Mouse (Mus musculus): ENCODE results near the gene Crim1. TPM values are rescaled to one million over a fixed set of nuclear protein-coding genes. Genes with fewer than 3 reads are reported as not detected.

The Crim1 gene
- polyA plus RNA-seq (2014; fragmentation: Nextera tagmentation; extraction: Ambion mirVana) = 3.5 and 4.9 TPM in 2 replicates

DNA sequence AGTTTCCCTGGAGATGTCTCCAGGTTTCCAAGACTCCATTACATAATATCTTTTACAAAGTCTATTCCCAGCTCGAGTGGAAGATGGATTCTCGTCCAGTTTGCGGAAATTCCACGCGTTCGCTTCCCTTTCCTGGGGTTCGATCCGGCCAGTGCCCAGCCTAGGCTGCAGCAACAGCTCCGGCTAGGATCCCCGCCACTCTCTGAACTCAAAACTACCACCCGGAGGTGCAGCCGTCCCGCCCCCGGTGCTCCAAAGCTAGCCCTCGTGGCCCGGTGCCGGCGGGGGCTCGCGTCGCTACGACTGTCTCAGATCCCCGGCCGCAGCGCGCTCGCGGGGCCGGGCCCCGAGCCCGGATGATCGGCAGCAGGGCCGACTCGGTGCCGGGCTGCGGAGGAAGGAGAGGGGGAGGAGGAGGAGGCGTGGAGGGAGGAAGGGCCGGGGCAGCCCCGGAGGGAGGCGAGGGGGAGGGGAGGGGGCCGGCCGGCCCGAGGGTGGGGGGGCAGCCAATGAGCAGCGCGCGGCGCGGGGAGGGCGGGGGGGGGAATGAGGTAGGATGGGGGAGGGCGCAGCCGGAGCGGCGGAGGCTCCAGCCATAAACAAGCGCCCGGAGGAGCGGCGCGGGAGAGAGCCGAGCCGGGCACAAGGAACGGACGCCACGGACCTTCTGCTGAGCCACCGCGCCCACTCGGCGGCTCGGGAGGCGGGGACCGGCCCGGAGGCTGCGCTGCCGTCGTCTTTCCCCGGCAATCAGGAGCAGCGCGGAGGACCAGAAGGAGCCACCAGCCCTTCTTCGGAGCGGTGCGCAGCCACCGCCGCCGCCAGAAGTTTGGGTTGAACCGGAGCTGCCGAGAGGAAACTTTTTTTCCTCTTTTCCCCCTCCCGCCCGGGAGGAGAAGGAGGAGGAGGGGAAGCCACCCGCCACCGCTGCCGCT, at the start of gene Crim1:
Gene Crim1 (plus strand): TSS at position 623 of the 935 bp plus-strand sequence.
- H3K27ac ChIP-seq (replicated peaks; ENCODE audit: low read depth, low read length) = peak within 1 kb of the TSS; percentile 89
- H3K9me3 ChIP-seq (ENCODE audit: control insufficient read depth, low read length) = no peaks in the 10 kb centered on the region
- under 1% methylated on average over 49 of the region's 90 CpGs for WGBS
- ATAC-seq (ENCODE audit: insufficient number of reproducible peaks, low FRiP score, low TSS enrichment, low read depth) (peak; percentile 79), DNase-seq (ENCODE audit: low spot score) (peak; percentile 79)
- peak within 1 kb of the TSS; percentile 64 for H3K4me3 ChIP-seq (ENCODE audit: low read depth, low read length)
- H3K27me3 ChIP-seq (ENCODE audit: control insufficient read depth, insufficient read depth, low read length) = 0 out of 2 replicates have a peak, but pooled peaks cover 3% of the 10 kb centered on the region
- peaks cover 5% of the 10 kb centered on the region; the same call in 1 of the 2 replicates for H3K4me1 ChIP-seq (ENCODE audit: control insufficient read depth, insufficient read depth, low read length)
- H3K36me3 ChIP-seq (ENCODE audit: control insufficient read depth, insufficient read depth, low read length) = no peaks in the 10 kb centered on the region
- H3K9ac ChIP-seq (ENCODE audit: low read length) = peak within 1 kb of the TSS; percentile 90
- peak within 1 kb of the TSS; percentile 98 for H3K4me2 ChIP-seq (ENCODE audit: low read depth, severe bottlenecking)

GRCm38 (mm10) chr17:78151479-78152282, 48.4 kb upstream of the Crim1 start:
- Histone ChIP-seq H3K27ac (replicated peaks; ENCODE audit: low read depth, low read length) (no peak overlapping the region), H3K9me3 (ENCODE audit: control insufficient read depth, low read length) (no peaks in the 10 kb centered on the region), H3K4me1 (ENCODE audit: control insufficient read depth, insufficient read depth, low read length) (no peaks in the 10 kb centered on the region), H3K4me2 (ENCODE audit: low read depth, severe bottlenecking) (no peak overlapping the region), H3K9ac (ENCODE audit: low read length) (no peak overlapping the region), H3K4me3 (ENCODE audit: low read depth, low read length) (no peak overlapping the region), H3K36me3 (ENCODE audit: control insufficient read depth, insufficient read depth, low read length) (no peaks in the 10 kb centered on the region), H3K27me3 (ENCODE audit: control insufficient read depth, insufficient read depth, low read length) (no peaks in the 10 kb centered on the region)
- no peak for ATAC-seq (ENCODE audit: insufficient number of reproducible peaks, low FRiP score, low TSS enrichment, low read depth)
- WGBS = 89% methylated on average over 13 of the region's 13 CpGs
- no peak for DNase-seq (ENCODE audit: low spot score)

DNA sequence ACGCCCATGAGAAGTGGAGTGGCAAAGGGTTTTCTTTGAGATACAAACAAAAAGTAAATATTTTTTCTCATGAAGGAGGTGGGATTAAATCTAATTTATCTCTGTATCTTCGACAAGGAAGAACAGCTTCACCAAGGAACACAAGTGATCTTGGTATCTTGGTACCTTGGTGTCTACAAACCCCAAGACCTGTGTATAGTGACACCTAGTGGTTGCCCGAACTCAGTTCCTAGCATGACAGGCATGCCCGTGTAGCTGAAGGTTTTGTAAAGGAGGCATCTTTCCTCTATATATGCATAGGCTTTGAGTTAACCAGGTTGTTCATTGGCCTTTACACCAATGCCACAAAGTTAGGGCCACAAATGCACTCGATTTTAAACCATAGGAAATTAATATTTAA, 36.8 kb upstream of the Crim1 start:
- WGBS = 29% methylated on average over 5 of the region's 5 CpGs
- H3K36me3 ChIP-seq (ENCODE audit: control insufficient read depth, insufficient read depth, low read length) = no peaks in the 10 kb centered on the region
- H3K9me3 ChIP-seq (ENCODE audit: control insufficient read depth, low read length) = no peaks in the 10 kb centered on the region
- DNase-seq (ENCODE audit: low spot score) (peak; percentile 55), ATAC-seq (ENCODE audit: insufficient number of reproducible peaks, low FRiP score, low TSS enrichment, low read depth) (no peak)
- H3K4me2 ChIP-seq (ENCODE audit: low read depth, severe bottlenecking) = no peak overlapping the region
- no peak overlapping the region for H3K4me3 ChIP-seq (ENCODE audit: low read depth, low read length)
- H3K9ac ChIP-seq (ENCODE audit: low read length) = no peak overlapping the region
- H3K4me1 ChIP-seq (ENCODE audit: control insufficient read depth, insufficient read depth, low read length) = no peaks in the 10 kb centered on the region
- no peak overlapping the region for H3K27ac ChIP-seq (replicated peaks; ENCODE audit: low read depth, low read length)
- H3K27me3 ChIP-seq (ENCODE audit: control insufficient read depth, insufficient read depth, low read length) = no peaks in the 10 kb centered on the region

GRCm38 (mm10) chr17:78163724-78164236, 36.3 kb upstream of the Crim1 start:
- no peaks in the 10 kb centered on the region for H3K4me1 ChIP-seq (ENCODE audit: control insufficient read depth, insufficient read depth, low read length)
- no peaks in the 10 kb centered on the region for H3K27me3 ChIP-seq (ENCODE audit: control insufficient read depth, insufficient read depth, low read length)
- no peak overlapping the region for H3K4me2 ChIP-seq (ENCODE audit: low read depth, severe bottlenecking)
- no peaks in the 10 kb centered on the region for H3K9me3 ChIP-seq (ENCODE audit: control insufficient read depth, low read length)
- no peak overlapping the region for H3K9ac ChIP-seq (ENCODE audit: low read length)
- H3K36me3 ChIP-seq (ENCODE audit: control insufficient read depth, insufficient read depth, low read length) = no peaks in the 10 kb centered on the region
- H3K4me3 ChIP-seq (ENCODE audit: low read depth, low read length) = no peak overlapping the region
- no peak for ATAC-seq (ENCODE audit: insufficient number of reproducible peaks, low FRiP score, low TSS enrichment, low read depth)
- H3K27ac ChIP-seq (replicated peaks; ENCODE audit: low read depth, low read length) = no peak overlapping the region
- WGBS = 84% methylated on average over 10 of the region's 10 CpGs
- no peak for DNase-seq (ENCODE audit: low spot score)

DNA sequence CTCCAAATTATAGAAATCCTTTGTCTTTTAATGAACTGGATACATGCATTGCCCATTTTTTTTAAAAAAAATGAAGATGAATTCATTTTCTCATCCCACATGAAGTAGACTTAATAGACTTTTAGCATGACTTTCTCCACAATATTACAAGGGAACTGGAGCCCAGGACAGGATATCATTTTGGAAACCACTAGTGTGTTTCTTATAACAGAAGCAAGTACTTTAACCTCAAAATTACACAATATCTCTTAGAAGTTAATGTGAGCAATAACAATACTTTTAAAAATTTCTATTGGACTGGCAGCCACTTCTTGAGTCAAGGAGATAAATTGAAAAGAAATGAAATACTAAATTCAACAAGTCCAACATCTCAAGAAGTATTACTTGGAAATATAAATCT, 34.2 kb upstream of the Crim1 start:
- Histone ChIP-seq H3K4me1 (ENCODE audit: control insufficient read depth, insufficient read depth, low read length) (no peaks in the 10 kb centered on the region), H3K4me3 (ENCODE audit: low read depth, low read length) (no peak overlapping the region), H3K9ac (ENCODE audit: low read length) (no peak overlapping the region), H3K27me3 (ENCODE audit: control insufficient read depth, insufficient read depth, low read length) (no peaks in the 10 kb centered on the region), H3K27ac (replicated peaks; ENCODE audit: low read depth, low read length) (no peak overlapping the region), H3K36me3 (ENCODE audit: control insufficient read depth, insufficient read depth, low read length) (no peaks in the 10 kb centered on the region), H3K4me2 (ENCODE audit: low read depth, severe bottlenecking) (no peak overlapping the region), H3K9me3 (ENCODE audit: control insufficient read depth, low read length) (no peaks in the 10 kb centered on the region)
- DNase-seq (ENCODE audit: low spot score) (no peak), ATAC-seq (ENCODE audit: insufficient number of reproducible peaks, low FRiP score, low TSS enrichment, low read depth) (no peak)

DNA sequence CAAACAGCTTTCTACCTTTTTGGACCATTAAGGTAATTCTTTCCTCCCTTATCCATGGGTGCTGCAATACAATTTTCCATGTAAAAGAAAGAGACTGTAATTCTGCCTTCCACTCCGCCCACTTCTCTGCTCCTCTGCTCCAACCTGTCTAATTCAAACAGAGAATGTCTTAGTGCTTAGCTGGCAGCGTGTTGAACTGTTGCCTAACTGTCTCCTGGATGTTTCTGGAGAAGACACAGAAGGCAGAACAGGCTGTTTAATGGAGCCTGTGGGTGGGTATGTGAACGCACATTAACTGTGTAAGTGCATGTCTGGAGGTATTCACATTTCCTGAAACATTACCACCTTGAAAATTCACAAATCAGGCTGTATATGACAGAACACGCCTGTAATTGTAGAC, 33.5 kb upstream of the Crim1 start:
- WGBS = 82% methylated on average over 4 of the region's 4 CpGs
- H3K9me3 ChIP-seq (ENCODE audit: control insufficient read depth, low read length) = no peaks in the 10 kb centered on the region
- H3K4me2 ChIP-seq (ENCODE audit: low read depth, severe bottlenecking) = no peak overlapping the region
- H3K27me3 ChIP-seq (ENCODE audit: control insufficient read depth, insufficient read depth, low read length) = no peaks in the 10 kb centered on the region
- no peak overlapping the region for H3K27ac ChIP-seq (replicated peaks; ENCODE audit: low read depth, low read length)
- H3K4me3 ChIP-seq (ENCODE audit: low read depth, low read length) = no peak overlapping the region
- H3K36me3 ChIP-seq (ENCODE audit: control insufficient read depth, insufficient read depth, low read length) = no peaks in the 10 kb centered on the region
- H3K4me1 ChIP-seq (ENCODE audit: control insufficient read depth, insufficient read depth, low read length) = no peaks in the 10 kb centered on the region
- H3K9ac ChIP-seq (ENCODE audit: low read length) = no peak overlapping the region
- no peak for DNase-seq (ENCODE audit: low spot score)
- ATAC-seq (ENCODE audit: insufficient number of reproducible peaks, low FRiP score, low TSS enrichment, low read depth) = no peak

- no peak for DNase-seq (ENCODE audit: low spot score)
- no peak overlapping the region for H3K27ac ChIP-seq (replicated peaks; ENCODE audit: low read depth, low read length)
- ATAC-seq (ENCODE audit: insufficient number of reproducible peaks, low FRiP score, low TSS enrichment, low read depth) = no peak
- no peaks in the 10 kb centered on the region for H3K36me3 ChIP-seq (ENCODE audit: control insufficient read depth, insufficient read depth, low read length)
- no peak overlapping the region for H3K9ac ChIP-seq (ENCODE audit: low read length)
- H3K27me3 ChIP-seq (ENCODE audit: control insufficient read depth, insufficient read depth, low read length) = no peaks in the 10 kb centered on the region
- H3K4me2 ChIP-seq (ENCODE audit: low read depth, severe bottlenecking) = no peak overlapping the region
- no peaks in the 10 kb centered on the region for H3K9me3 ChIP-seq (ENCODE audit: control insufficient read depth, low read length)
- H3K4me1 ChIP-seq (ENCODE audit: control insufficient read depth, insufficient read depth, low read length) = no peaks in the 10 kb centered on the region
- 78% methylated on average over 2 of the region's 2 CpGs for WGBS
- no peak overlapping the region for H3K4me3 ChIP-seq (ENCODE audit: low read depth, low read length)
These were observed 27.7 kb upstream of the Crim1 start for GRCm38 (mm10) chr17:78172371-78172770.

- no peak overlapping the region for H3K9ac ChIP-seq (ENCODE audit: low read length)
- no peak overlapping the region for H3K27ac ChIP-seq (replicated peaks; ENCODE audit: low read depth, low read length)
- no peak overlapping the region for H3K4me3 ChIP-seq (ENCODE audit: low read depth, low read length)
- no peak for DNase-seq (ENCODE audit: low spot score)
- H3K4me1 ChIP-seq (ENCODE audit: control insufficient read depth, insufficient read depth, low read length) = no peaks in the 10 kb centered on the region
- no peaks in the 10 kb centered on the region for H3K27me3 ChIP-seq (ENCODE audit: control insufficient read depth, insufficient read depth, low read length)
- 90% methylated on average over 6 of the region's 6 CpGs for WGBS
- H3K9me3 ChIP-seq (ENCODE audit: control insufficient read depth, low read length) = no peaks in the 10 kb centered on the region
- no peak overlapping the region for H3K4me2 ChIP-seq (ENCODE audit: low read depth, severe bottlenecking)
- no peak for ATAC-seq (ENCODE audit: insufficient number of reproducible peaks, low FRiP score, low TSS enrichment, low read depth)
- no peaks in the 10 kb centered on the region for H3K36me3 ChIP-seq (ENCODE audit: control insufficient read depth, insufficient read depth, low read length)
These were observed 19.3 kb upstream of the Crim1 start for GRCm38 (mm10) chr17:78180766-78181165.
